Mouse (Mus musculus): ENCODE measurements around the gene Gga2. TPM values are rescaled to one million over a fixed set of nuclear protein-coding genes. Genes with fewer than 3 reads are reported as not detected.

The Gga2 gene
- total RNA-seq (2012; rRNA removed), result 26.8 and 29.6 TPM in 2 replicates
- 24.1 and 27.4 TPM in 2 replicates for total RNA-seq (2014; rRNA removed)
- polyA plus RNA-seq (2012; ENCODE audit: insufficient read length, low read depth), result 79.0 and 79.2 TPM in 2 replicates

GRCm38 (mm10) chr7:122020667-122021354 is at the start of gene Gga2:
Gene Gga2 (minus strand): TSS chr7:122021222.
- dilution Hi-C loops (cut with MboI; ENCODE audit: extremely low pct_ligation_motif_present, extremely low pct_unique_long_range_greater_than_20kb, low sequenced_read_pairs), result no loop called here
- peak; percentile 85 for DNase-seq (ENCODE audit: extremely low read depth)

More at GRCm38 (mm10) chr7:122020667-122021354, at the start of gene Gga2:
- Histone ChIP-seq H3K4me1 (ENCODE audit: control insufficient read depth in 1 of 2, insufficient read depth in 2 of 2) (peaks cover 4 to 57% of the 10 kb centered on the region in 2 experiments), H3K36me3 (replicated peaks in 1 of 2; ENCODE audit: control insufficient read depth in 1 of 2, insufficient read depth in 1 of 2, low read length in 1 of 2) (peaks cover 0 to 8% of the 10 kb centered on the region in 2 experiments), H3K9ac (ENCODE audit: insufficient read depth, low read depth) (peak within 1 kb of the TSS; percentile 42), H3K79me2 (replicated peaks; ENCODE audit: control insufficient read depth, extremely low read depth, insufficient read depth, poor library complexity, severe bottlenecking) (no peaks in the 10 kb centered on the region), H3K27ac (ENCODE audit: insufficient read depth, low read depth) (peak within 1 kb of the TSS; percentile 27; the same call in 1 of the 2 replicates), H3K9me3 (replicated peaks; ENCODE audit: low read length) (no peaks in the 10 kb centered on the region), H3K27me3 (replicated peaks) (no peaks in the 10 kb centered on the region), H3K4me3 (replicated peaks in 1 of 3; ENCODE audit: low read depth in 2 of 3, low read length in 2 of 3, poor library complexity in 1 of 3) (peak within 1 kb of the TSS; percentile 55 to 86 (median 73)), H3K4me2 (ENCODE audit: insufficient read depth, low read depth, poor library complexity, severe bottlenecking) (peak within 1 kb of the TSS; percentile 65)
- in situ Hi-C loops (cut with MboI; ENCODE audit: low pct_ligation_motif_present, low pct_unique_long_range_greater_than_20kb, low sequenced_read_pairs), result no loop called here
- TF ChIP-seq ETS1 (conservative IDR thresholded peaks at IDR 0.05; ENCODE audit: low read depth, low read length), result no peak
- TF ChIP-seq MEF2A (IDR thresholded peaks at IDR 0.05; ENCODE audit: borderline replicate concordance, low read depth, low read length), result no peak
- TF ChIP-seq POLR2AphosphoS2 (IDR thresholded peaks at IDR 0.05; ENCODE audit: low read depth, low read length), result no peak
- no peak for TF ChIP-seq JUND (conservative IDR thresholded peaks at IDR 0.05; ENCODE audit: low read depth, low read length)
- peak; percentile 20; the same call in 1 of the 2 replicates for TF ChIP-seq EP300 (IDR thresholded peaks at IDR 0.05; ENCODE audit: low read length)
- no peak for TF ChIP-seq MAFK (IDR thresholded peaks at IDR 0.05; ENCODE audit: insufficient replicate concordance, low read length)
- TF ChIP-seq NRF1 (IDR thresholded peaks at IDR 0.05; ENCODE audit: low read depth, low read length), result no peak
- TF ChIP-seq MYC (IDR thresholded peaks at IDR 0.05; ENCODE audit: low read depth, low read length), result 0 out of 2 replicates have a peak, but pooled peaks have one; percentile 20
- 0 out of 2 replicates have a peak, but pooled peaks have one; percentile 44 for TF ChIP-seq UBTF (IDR thresholded peaks at IDR 0.05; ENCODE audit: low read depth, low read length)
- no peak for TF ChIP-seq TBP (conservative IDR thresholded peaks at IDR 0.05; ENCODE audit: low read depth, low read length)
- TF ChIP-seq ZKSCAN1 (IDR thresholded peaks at IDR 0.05; ENCODE audit: borderline replicate concordance, low read depth, low read length), result no peak
- TF ChIP-seq MAZ (IDR thresholded peaks at IDR 0.05; ENCODE audit: low read depth, low read length), result peak; percentile 56; the same call in 1 of the 2 replicates
- TF ChIP-seq TCF12 (IDR thresholded peaks at IDR 0.05; ENCODE audit: low read depth, low read length), result peak; percentile 76
- no peak for TF ChIP-seq RAD21 (IDR thresholded peaks at IDR 0.05; ENCODE audit: low read depth, low read length)
- TF ChIP-seq KAT2A (IDR thresholded peaks at IDR 0.05; ENCODE audit: insufficient replicate concordance, low read length), result no peak
- peak; percentile 86 for TF ChIP-seq POLR2A (IDR thresholded peaks at IDR 0.05; ENCODE audit: low read depth, low read length)
- no peak for TF ChIP-seq CTCF (conservative IDR thresholded peaks at IDR 0.05 in 1 of 2, IDR thresholded peaks at IDR 0.05 in 1 of 2; ENCODE audit: low read depth in 2 of 2, low read length in 2 of 2)
- TF ChIP-seq JUN (IDR thresholded peaks at IDR 0.05; ENCODE audit: insufficient read depth, low read depth, low read length), result no peak
- TF ChIP-seq BHLHE40 (IDR thresholded peaks at IDR 0.05; ENCODE audit: low read depth, low read length), result peak; percentile 97
- TF ChIP-seq ZNF384 (IDR thresholded peaks at IDR 0.05; ENCODE audit: low read depth, low read length), result peak; percentile 99
- peak; percentile 60; the same call in 1 of the 2 replicates for TF ChIP-seq ZMIZ1 (IDR thresholded peaks at IDR 0.05; ENCODE audit: low read depth, low read length)
- TF ChIP-seq SMC3 (IDR thresholded peaks at IDR 0.05; ENCODE audit: low read depth, low read length), result no peak
- peak; percentile 80 for TF ChIP-seq MXI1 (IDR thresholded peaks at IDR 0.05; ENCODE audit: low read depth, low read length)
- peak; percentile 61; the same call in 1 of the 2 replicates for TF ChIP-seq RCOR1 (conservative IDR thresholded peaks at IDR 0.05; ENCODE audit: low read depth, low read length)
- no peak for TF ChIP-seq PAX5 (IDR thresholded peaks at IDR 0.05; ENCODE audit: low read length)
- no peak for TF ChIP-seq ELF1 (IDR thresholded peaks at IDR 0.05; ENCODE audit: low read depth, low read length)
- TF ChIP-seq USF1 (IDR thresholded peaks at IDR 0.05; ENCODE audit: low read depth, low read length), result peak; percentile 92
- TF ChIP-seq IRF4 (IDR thresholded peaks at IDR 0.05; ENCODE audit: low read depth, low read length), result no peak
- no peak; the same call in 1 of the 2 replicates for TF ChIP-seq HCFC1 (IDR thresholded peaks at IDR 0.05; ENCODE audit: low read depth, low read length)
- TF ChIP-seq ZC3H11A (IDR thresholded peaks at IDR 0.05; ENCODE audit: low read depth, low read length), result no peak
- TF ChIP-seq E2F4 (IDR thresholded peaks at IDR 0.05; ENCODE audit: insufficient replicate concordance, low read depth, low read length), result no peak
- peak; percentile 84 for TF ChIP-seq USF2 (conservative IDR thresholded peaks at IDR 0.05; ENCODE audit: low read depth, low read length)
- TF ChIP-seq NELFE (IDR thresholded peaks at IDR 0.05; ENCODE audit: low read depth, low read length), result peak; percentile 86
- no peak for TF ChIP-seq CHD2 (IDR thresholded peaks at IDR 0.05; ENCODE audit: low read length)
- TF ChIP-seq CHD1 (IDR thresholded peaks at IDR 0.05; ENCODE audit: low read depth, low read length), result no peak
- no peak for TF ChIP-seq GABPA (IDR thresholded peaks at IDR 0.05; ENCODE audit: insufficient replicate concordance, low read depth, low read length)
- TF ChIP-seq SIN3A (IDR thresholded peaks at IDR 0.05; ENCODE audit: low read length), result peak; percentile 25; the same call in 1 of the 2 replicates
- TF ChIP-seq MAX (IDR thresholded peaks at IDR 0.05; ENCODE audit: low read length), result peak; percentile 94
